In the genomic region with DNA sequence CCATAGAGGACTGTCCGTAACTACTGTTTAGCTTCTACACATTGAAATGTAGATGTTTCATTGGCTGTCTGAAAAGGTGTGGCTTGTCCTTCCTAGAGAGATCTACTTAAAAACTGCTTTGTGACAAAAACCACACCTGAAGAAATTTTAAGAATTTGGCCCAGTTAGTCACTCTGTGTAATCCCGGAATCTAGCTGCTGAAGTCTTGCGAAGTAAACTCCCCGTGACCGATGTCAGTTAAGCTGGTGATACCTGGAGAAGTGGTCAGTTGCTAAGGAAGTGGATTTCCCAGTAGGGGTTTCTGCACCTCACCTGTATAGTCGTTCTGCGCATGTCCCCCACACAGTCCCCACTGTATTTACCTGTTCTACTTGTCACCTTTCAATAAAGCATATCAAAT, we compare ENCODE assay signal across 9 mouse cellular contexts. TPM values are rescaled to one million over a fixed set of nuclear protein-coding genes. Genes with fewer than 3 reads are reported as not detected.
DNase-seq lines count a peak whose midpoint lies in the region; ATAC-seq lines count a peak whose summit lies in the region.
"Had no signal": no experiment of that assay in that cellular context is flagged by ENCODE, and none has a peak within 500 bp of the region (broad histone marks: within the 10 kb centered on the region; RNA-seq: fewer than 3 reads in every experiment).

No protein-coding gene starts in this region.

- peaks cover 15% of the 10 kb centered on the region; the same call in 1 of the 2 replicates for H3K4me1 ChIP-seq in lung, embryonic 16.5 days (replicated peaks; ENCODE audit: control insufficient read depth, insufficient read depth, low read length)
- H3K4me1 ChIP-seq in forebrain, embryonic 15.5 days, result peaks cover 25% of the 10 kb centered on the region
- peaks cover 28% of the 10 kb centered on the region for H3K4me1 ChIP-seq in limb, embryonic 13.5 days
- peaks cover 31% of the 10 kb centered on the region for H3K4me1 ChIP-seq in neural tube, embryonic 15.5 days

- no peaks in the 10 kb centered on the region for H3K27me3 ChIP-seq in lung, embryonic 16.5 days (ENCODE audit: control insufficient read depth, insufficient read depth, low read depth, low read length)
- no peaks in the 10 kb centered on the region for H3K27me3 ChIP-seq in forebrain, embryonic 15.5 days
- no peaks in the 10 kb centered on the region for H3K27me3 ChIP-seq in limb, embryonic 13.5 days
- H3K27me3 ChIP-seq in neural tube, embryonic 15.5 days (replicated peaks), result no peaks in the 10 kb centered on the region

- 0 out of 2 replicates have a peak overlapping the region, but pooled peaks have one; percentile 99 for H3K27ac ChIP-seq in lung, embryonic 16.5 days (ENCODE audit: low read length)
- H3K27ac ChIP-seq in forebrain, embryonic 15.5 days (replicated peaks), result no peak overlapping the region
- H3K27ac ChIP-seq in limb, embryonic 13.5 days, result peak overlapping the region; percentile 100
- 0 out of 2 replicates have a peak overlapping the region, but pooled peaks have one; percentile 58 for H3K27ac ChIP-seq in neural tube, embryonic 15.5 days (replicated peaks)

- peak overlapping the region; percentile 17; the same call in 1 of the 2 replicates for H3K9ac ChIP-seq in lung, embryonic 16.5 days (ENCODE audit: low read length)
- H3K9ac ChIP-seq in forebrain, embryonic 15.5 days (replicated peaks), result no peak overlapping the region
- H3K9ac ChIP-seq in limb, embryonic 13.5 days, result peak overlapping the region; percentile 99; the same call in 1 of the 2 replicates
- no peak overlapping the region for H3K9ac ChIP-seq in neural tube, embryonic 15.5 days (replicated peaks)

- H3K9me3 ChIP-seq in lung, embryonic 16.5 days (ENCODE audit: control insufficient read depth, low read length), result no peaks in the 10 kb centered on the region
- H3K9me3 ChIP-seq in forebrain, embryonic 15.5 days, result no peaks in the 10 kb centered on the region
- peaks cover 5% of the 10 kb centered on the region; the same call in 1 of the 2 replicates for H3K9me3 ChIP-seq in limb, embryonic 13.5 days
- no peaks in the 10 kb centered on the region for H3K9me3 ChIP-seq in neural tube, embryonic 15.5 days (replicated peaks)

- DNase-seq in lung, postnatal 10 days, result no peak
- no peak for DNase-seq in cerebellum, adult 9-11 months
- no peak for DNase-seq in urinary bladder, postnatal 10 days (ENCODE audit: low spot score)
- DNase-seq in left cerebral cortex, adult 18-20 months (ENCODE audit: low spot score in 2 of 2), result no peak
- DNase-seq: left cerebral cortex, postnatal 4 days had no signal

- peak overlapping the region; percentile 92 for H3K4me2 ChIP-seq in lung, embryonic 16.5 days (ENCODE audit: low read depth, low read length)
- H3K4me2 ChIP-seq in forebrain, embryonic 15.5 days (replicated peaks), result peak overlapping the region; percentile 91
- H3K4me2 ChIP-seq in limb, embryonic 13.5 days (replicated peaks), result peak overlapping the region; percentile 96
- H3K4me2 ChIP-seq in neural tube, embryonic 15.5 days, result peak overlapping the region; percentile 96

- peak overlapping the region; percentile 90 for H3K4me3 ChIP-seq in lung, embryonic 16.5 days (ENCODE audit: low read length)
- H3K4me3 ChIP-seq in forebrain, embryonic 15.5 days, result peak overlapping the region; percentile 78
- H3K4me3 ChIP-seq in limb, embryonic 13.5 days, result peak overlapping the region; percentile 85
- H3K4me3 ChIP-seq in neural tube, embryonic 15.5 days (replicated peaks), result peak overlapping the region; percentile 75

- WGBS in lung, embryonic 16.5 days, result 73% methylated on average over 7 of the region's 7 CpGs
- 93% methylated on average over 7 of the region's 7 CpGs for WGBS in forebrain, embryonic 15.5 days
- WGBS in limb, embryonic 13.5 days, result 89% methylated on average over 7 of the region's 7 CpGs
- WGBS in neural tube, embryonic 15.5 days, result 92% methylated on average over 7 of the region's 7 CpGs

- ATAC-seq in lung, embryonic 16.5 days (ENCODE audit: low read depth), result no peak
- no peak for ATAC-seq in forebrain, embryonic 15.5 days (replicated peaks)
- ATAC-seq in limb, embryonic 13.5 days (ENCODE audit: low FRiP score, low read depth), result no peak
- no peak for ATAC-seq in neural tube, embryonic 15.5 days (ENCODE audit: low FRiP score)

- peaks cover 24% of the 10 kb centered on the region for H3K36me3 ChIP-seq in lung, embryonic 16.5 days (ENCODE audit: control insufficient read depth, insufficient read depth, low read length)
- peaks cover 19% of the 10 kb centered on the region for H3K36me3 ChIP-seq in forebrain, embryonic 15.5 days
- peaks cover 31% of the 10 kb centered on the region for H3K36me3 ChIP-seq in limb, embryonic 13.5 days
- H3K36me3 ChIP-seq in neural tube, embryonic 15.5 days, result peaks cover 22% of the 10 kb centered on the region; the same call in 1 of the 2 replicates

RNA-seq across cellular contexts. Expression of a gene that starts 49.3 kb away (rescaled TPM):
- polyA plus RNA-seq in lung, embryonic 16.5 days (2015; fragmentation: Nextera tagmentation; extraction: Ambion mirVana), result 6.3 and 7.2 TPM in 2 replicates
- polyA plus RNA-seq in forebrain, embryonic 15.5 days (2015; fragmentation: Nextera tagmentation; extraction: Ambion mirVana), result 125 and 138 TPM in 2 replicates
- 15.0 and 18.7 TPM in 2 replicates for polyA plus RNA-seq in limb, embryonic 13.5 days (2015; fragmentation: Nextera tagmentation; extraction: Ambion mirVana)
- polyA plus RNA-seq in neural tube, embryonic 15.5 days (2015; fragmentation: Nextera tagmentation; extraction: Ambion mirVana), result 207 and 245 TPM in 2 replicates
- total RNA-seq in left cerebral cortex, adult 18-20 months (2021), result 100 to 1,000 TPM; 180 to 192 TPM

Comparison
In these comparisons a context has a peak if more than half of its experiments do, and no peak if none do; other contexts are left out.
1. H3K9ac ChIP-seq: peak in lung, embryonic 16.5 days (single experiment) and limb, embryonic 13.5 days (single experiment); none in forebrain, embryonic 15.5 days (single experiment) and neural tube, embryonic 15.5 days (single experiment).
2. Peak in every context shown above with its lines, with median percentiles within 50 percentile points of each other: H3K4me2 ChIP-seq and H3K4me3 ChIP-seq.